Mouse (Mus musculus) hindbrain, embryonic 10.5 days (tissue): ENCODE measurements around the gene Eefsec. TPM values are rescaled to one million over a fixed set of nuclear protein-coding genes. Genes with fewer than 3 reads are reported as not detected.

Source experiments
- DNase-seq: peaks from one replicate; pipeline ENCODE4 v3.0.0-alpha.2; 2017; ENCODE audit warnings: low spot score
- H3K27ac ChIP-seq: fragments of 300-500 bp; sonication (generic); 2 replicates; pipeline ENCODE4 v1.5.1; 2016; ENCODE audit warnings: mild to moderate bottlenecking, moderate library complexity
- H3K27me3 ChIP-seq: fragments of 300-500 bp; sonication (generic); 2 replicates; pipeline ENCODE4 v1.6.1; 2016; ENCODE audit warnings: mild to moderate bottlenecking; ENCODE audit not compliant: poor library complexity, insufficient read depth, severe bottlenecking
- H3K36me3 ChIP-seq: fragments of 300-500 bp; sonication (generic); 2 replicates; pipeline ENCODE4 v1.6.1; 2016; ENCODE audit warnings: mild to moderate bottlenecking, moderate library complexity
- H3K4me1 ChIP-seq: fragments of 300-500 bp; sonication (generic); replicated peaks from 2 replicates; pipeline ENCODE4 v1.6.1; 2016; ENCODE audit warnings: mild to moderate bottlenecking
- H3K4me3 ChIP-seq: fragments of 300-500 bp; sonication (generic); 2 replicates; pipeline ENCODE4 v1.5.1; 2016; ENCODE audit warnings: mild to moderate bottlenecking, moderate library complexity
- H3K9me3 ChIP-seq: fragments of 300-500 bp; sonication (generic); 2 replicates; pipeline ENCODE4 v1.6.1; 2016; ENCODE audit warnings: mild to moderate bottlenecking, moderate library complexity
- WGBS: fragments of 180-500 bp; shearing (Covaris S2); methylation state at CpG from one replicate; pipeline ENCODE4 v1.1.7; 2016; 5-methylcytosine and 5-hydroxymethylcytosine counted together
- polyA plus RNA-seq: library from polyadenylated mRNA; unstranded; fragments of >200 nt; fragmentation: Nextera tagmentation; extraction: Ambion mirVana; gene quantifications from 2 replicates; pipeline ENCODE4 v1.2.1, GENCODE M21; 2016

Gene Eefsec
- polyA plus RNA-seq, 1 experiment from 2014 or later = 32.9 TPM

GRCm38 (mm10) chr6:88397985-88398384, 48.4 kb downstream of the Eefsec start:
- Histone ChIP-seq H3K27me3 (no peaks in the 10 kb centered on the region; the same call in 1 of the 2 replicates), H3K27ac (no peak overlapping the region), H3K4me1 (0 out of 2 replicates have a peak, but pooled peaks cover 1% of the 10 kb centered on the region), H3K9me3 (no peaks in the 10 kb centered on the region), H3K36me3 (no peaks in the 10 kb centered on the region), H3K4me3 (no peak overlapping the region)
- WGBS = 69% methylated on average over 2 of the region's 2 CpGs
- DNase-seq = no peak

- 61% methylated on average over 5 of the region's 5 CpGs for WGBS
- no peaks in the 10 kb centered on the region for H3K36me3 ChIP-seq
- no peak for DNase-seq
- H3K4me1 ChIP-seq = peaks cover 48% of the 10 kb centered on the region
- H3K4me3 ChIP-seq = no peak overlapping the region
- no peaks in the 10 kb centered on the region for H3K27me3 ChIP-seq
- no peaks in the 10 kb centered on the region for H3K9me3 ChIP-seq
- peak overlapping the region; percentile 86 for H3K27ac ChIP-seq
These were observed 57.4 kb downstream of the Eefsec start for GRCm38 (mm10) chr6:88388946-88389345.

GRCm38 (mm10) chr6:88387836-88388724, 58.3 kb downstream of the Eefsec start:
- no peaks in the 10 kb centered on the region for H3K27me3 ChIP-seq
- peak overlapping the region; percentile 86 for H3K27ac ChIP-seq
- DNase-seq = no peak
- peaks cover 48% of the 10 kb centered on the region for H3K4me1 ChIP-seq
- WGBS = 44% methylated on average over 8 of the region's 8 CpGs
- no peaks in the 10 kb centered on the region for H3K36me3 ChIP-seq
- no peaks in the 10 kb centered on the region for H3K9me3 ChIP-seq
- no peak overlapping the region for H3K4me3 ChIP-seq

GRCm38 (mm10) chr6:88384420-88385053, 61.8 kb downstream of the Eefsec start:
- Histone ChIP-seq H3K36me3 (no peaks in the 10 kb centered on the region), H3K27ac (peak overlapping the region; percentile 54), H3K4me3 (no peak overlapping the region), H3K27me3 (no peaks in the 10 kb centered on the region), H3K4me1 (peaks cover 58% of the 10 kb centered on the region), H3K9me3 (no peaks in the 10 kb centered on the region)
- no peak for DNase-seq
- 66% methylated on average over 8 of the region's 8 CpGs for WGBS

- H3K9me3 ChIP-seq = no peaks in the 10 kb centered on the region
- H3K36me3 ChIP-seq = no peaks in the 10 kb centered on the region
- peaks cover 56% of the 10 kb centered on the region for H3K4me1 ChIP-seq
- no peak for DNase-seq
- H3K27me3 ChIP-seq = no peaks in the 10 kb centered on the region
- no peak overlapping the region for H3K4me3 ChIP-seq
- peak overlapping the region; percentile 54; the same call in 1 of the 2 replicates for H3K27ac ChIP-seq
These were observed 62.6 kb downstream of the Eefsec start for GRCm38 (mm10) chr6:88383734-88384133.

- Histone ChIP-seq H3K4me3 (no peak overlapping the region), H3K4me1 (peaks cover 44% of the 10 kb centered on the region), H3K9me3 (no peaks in the 10 kb centered on the region), H3K36me3 (0 out of 2 replicates have a peak, but pooled peaks cover 2% of the 10 kb centered on the region), H3K27ac (peak overlapping the region; percentile 57), H3K27me3 (no peaks in the 10 kb centered on the region)
- DNase-seq = peak; percentile 27
- WGBS = 22% methylated on average over 3 of the region's 3 CpGs
These were observed 66.6 kb downstream of the Eefsec start for GRCm38 (mm10) chr6:88379756-88380155.

GRCm38 (mm10) chr6:88378829-88379228, 67.5 kb downstream of the Eefsec start:
- Histone ChIP-seq H3K36me3 (0 out of 2 replicates have a peak, but pooled peaks cover 2% of the 10 kb centered on the region), H3K27me3 (no peaks in the 10 kb centered on the region), H3K4me1 (peaks cover 41% of the 10 kb centered on the region), H3K9me3 (no peaks in the 10 kb centered on the region), H3K27ac (0 out of 2 replicates have a peak overlapping the region, but pooled peaks have one; percentile 57), H3K4me3 (no peak overlapping the region)
- WGBS = 88% methylated on average over 1 of the region's 1 CpGs
- no peak for DNase-seq

GRCm38 (mm10) chr6:88374247-88374646, 72.1 kb downstream of the Eefsec start:
- no peak for DNase-seq
- H3K4me3 ChIP-seq = no peak overlapping the region
- H3K9me3 ChIP-seq = no peaks in the 10 kb centered on the region
- no peaks in the 10 kb centered on the region for H3K27me3 ChIP-seq
- 79% methylated on average over 7 of the region's 7 CpGs for WGBS
- peaks cover 24% of the 10 kb centered on the region for H3K4me1 ChIP-seq
- 0 out of 2 replicates have a peak, but pooled peaks cover 2% of the 10 kb centered on the region for H3K36me3 ChIP-seq
- no peak overlapping the region for H3K27ac ChIP-seq

- H3K9me3 ChIP-seq = no peaks in the 10 kb centered on the region
- no peak overlapping the region for H3K4me3 ChIP-seq
- no peak overlapping the region for H3K27ac ChIP-seq
- WGBS = 88% methylated on average over 8 of the region's 8 CpGs
- no peak for DNase-seq
- no peaks in the 10 kb centered on the region for H3K36me3 ChIP-seq
- no peaks in the 10 kb centered on the region for H3K27me3 ChIP-seq
- peaks cover 9% of the 10 kb centered on the region for H3K4me1 ChIP-seq
These were observed 76.3 kb downstream of the Eefsec start for GRCm38 (mm10) chr6:88369851-88370635.

- 72% methylated on average over 1 of the region's 1 CpGs for WGBS
- H3K4me3 ChIP-seq = no peak overlapping the region
- no peaks in the 10 kb centered on the region for H3K9me3 ChIP-seq
- 0 out of 2 replicates have a peak, but pooled peaks cover 4% of the 10 kb centered on the region for H3K36me3 ChIP-seq
- DNase-seq = no peak
- no peaks in the 10 kb centered on the region for H3K27me3 ChIP-seq
- no peak overlapping the region for H3K27ac ChIP-seq
- H3K4me1 ChIP-seq = no peaks in the 10 kb centered on the region
These were observed 82.8 kb downstream of the Eefsec start for GRCm38 (mm10) chr6:88363475-88364012.

- Histone ChIP-seq H3K27ac (no peak overlapping the region), H3K36me3 (0 out of 2 replicates have a peak, but pooled peaks cover 10% of the 10 kb centered on the region), H3K27me3 (no peaks in the 10 kb centered on the region), H3K9me3 (no peaks in the 10 kb centered on the region), H3K4me3 (no peak overlapping the region), H3K4me1 (no peaks in the 10 kb centered on the region)
- WGBS = 78% methylated on average over 1 of the region's 1 CpGs
- no peak for DNase-seq
These were observed 85.2 kb downstream of the Eefsec start for GRCm38 (mm10) chr6:88361096-88361495.

GRCm38 (mm10) chr6:88358210-88358609, 88.1 kb downstream of the Eefsec start:
- DNase-seq = no peak

More at GRCm38 (mm10) chr6:88358210-88358609, 88.1 kb downstream of the Eefsec start:
- Histone ChIP-seq H3K27me3 (no peaks in the 10 kb centered on the region), H3K36me3 (peaks cover 20% of the 10 kb centered on the region; the same call in 1 of the 2 replicates), H3K4me3 (no peak overlapping the region), H3K27ac (no peak overlapping the region), H3K4me1 (0 out of 2 replicates have a peak, but pooled peaks cover 3% of the 10 kb centered on the region), H3K9me3 (no peaks in the 10 kb centered on the region)
